Mouse (Mus musculus): ENCODE measurements around the gene Tac4. TPM values are rescaled to one million over a fixed set of nuclear protein-coding genes. Genes with fewer than 3 reads are reported as not detected.

Gene Tac4
- polyA plus RNA-seq, 1 experiment from 2014 or later = not detected

DNA sequence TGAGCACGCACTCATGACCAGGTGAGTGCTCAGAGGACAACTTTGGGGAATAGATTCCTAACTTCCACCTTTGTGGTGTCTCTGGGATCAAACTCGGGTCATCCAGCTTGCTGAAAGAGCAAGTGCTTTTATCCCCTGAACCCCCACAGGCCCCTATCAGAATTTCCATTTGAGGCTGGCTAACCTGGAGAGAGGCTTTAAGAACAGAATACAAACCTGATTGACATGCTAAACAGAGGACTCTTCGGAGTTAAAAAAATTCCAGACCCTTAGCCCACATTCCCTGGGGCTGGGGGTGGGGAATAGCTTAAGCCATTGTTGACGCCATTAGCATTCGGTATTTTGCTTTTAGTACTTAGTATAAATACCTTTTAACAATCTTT, 50.1 kb downstream of the Tac4 start:
- H3K9me3 ChIP-seq (ENCODE audit: control insufficient read depth, low read length) = no peaks in the 10 kb centered on the region
- whole genome bisulfite sequencing = 8% methylated on average over 5 of the region's 5 CpGs
- DNase-seq (no peak), ATAC-seq (ENCODE audit: low FRiP score, low TSS enrichment) (no peak)
- H3K36me3 ChIP-seq (ENCODE audit: control insufficient read depth, insufficient read depth, low read length) = no peaks in the 10 kb centered on the region
- H3K27me3 ChIP-seq (ENCODE audit: control insufficient read depth, insufficient read depth, low read length) = no peaks in the 10 kb centered on the region
- H3K4me3 ChIP-seq (replicated peaks; ENCODE audit: low read depth, low read length) = peak overlapping the region; percentile 94; the same call in 1 of the 2 replicates
- H3K4me2 ChIP-seq (ENCODE audit: low read length) = peak overlapping the region; percentile 68
- peak overlapping the region; percentile 58; the same call in 1 of the 2 replicates for H3K9ac ChIP-seq (replicated peaks; ENCODE audit: low read length)
- no peak overlapping the region for H3K27ac ChIP-seq (replicated peaks; ENCODE audit: low read depth, low read length)
- peaks cover 15% of the 10 kb centered on the region for H3K4me1 ChIP-seq (ENCODE audit: control insufficient read depth, insufficient read depth, low read length)

DNA sequence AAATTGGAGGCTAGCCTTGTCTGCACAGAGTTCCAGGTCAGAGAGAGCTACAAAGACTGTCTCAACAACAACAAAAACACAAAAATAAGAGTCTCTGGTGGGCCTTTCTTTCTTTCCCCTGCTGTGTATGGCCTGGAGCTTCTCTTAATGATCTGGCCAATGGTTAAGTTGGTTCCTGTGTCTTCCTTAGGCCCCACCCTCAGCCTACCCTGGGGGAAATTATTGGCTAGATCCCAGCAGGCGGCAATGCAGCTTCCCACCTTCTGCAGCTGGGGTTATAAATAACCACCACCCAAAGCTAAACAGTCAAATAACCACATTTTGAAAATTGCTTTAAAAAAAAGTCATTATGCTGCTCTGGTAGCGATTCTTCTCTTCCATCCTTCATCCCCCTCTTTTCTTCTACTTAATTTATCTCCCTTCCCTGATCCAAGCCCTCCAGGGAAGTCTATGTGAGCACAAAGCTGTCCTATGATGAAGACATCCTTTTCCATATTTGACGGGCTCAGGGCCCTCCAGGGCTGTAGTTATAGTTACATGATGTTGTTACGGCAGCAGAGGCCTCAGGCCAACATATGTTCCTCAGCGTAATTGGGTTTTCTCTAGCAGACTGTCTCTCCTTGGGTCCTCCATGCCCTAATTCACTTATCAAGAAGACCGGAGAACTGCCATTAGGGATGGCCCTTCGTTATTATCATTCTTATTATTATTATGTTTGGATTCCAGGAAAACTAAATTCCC, 54.1 kb downstream of the Tac4 start:
- no peak for ATAC-seq (ENCODE audit: low FRiP score, low TSS enrichment)

DNA sequence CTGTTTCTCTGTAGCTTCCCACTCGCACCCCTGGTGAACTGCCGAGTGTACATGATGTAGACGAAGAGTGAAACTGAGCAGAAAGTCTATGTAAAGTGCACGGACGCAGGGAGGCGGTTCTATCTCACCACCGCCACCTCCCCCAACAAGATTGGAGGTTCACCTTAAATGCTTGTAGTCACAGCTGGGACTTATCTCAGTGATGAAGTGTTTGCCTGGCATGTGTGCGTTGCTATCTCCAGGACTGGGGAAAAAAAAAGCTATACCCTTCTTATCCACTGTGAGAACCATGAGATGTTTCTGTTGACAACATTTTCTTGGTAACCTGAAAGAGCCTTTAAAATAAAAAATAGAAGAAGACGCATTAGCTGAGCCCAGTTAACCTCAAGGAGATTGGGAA, 56.8 kb downstream of the Tac4 start:
- WGBS = 88% methylated on average over 9 of the region's 9 CpGs

More for the DNA sequence above, 54.1 kb downstream of the Tac4 start:
- no peak overlapping the region for H3K4me2 ChIP-seq (ENCODE audit: low read length)
- peaks cover 11% of the 10 kb centered on the region for H3K4me1 ChIP-seq (ENCODE audit: control insufficient read depth, insufficient read depth, low read length)
- WGBS = 73% methylated on average over 7 of the region's 7 CpGs
- no peaks in the 10 kb centered on the region for H3K27me3 ChIP-seq (ENCODE audit: control insufficient read depth, insufficient read depth, low read length)
- H3K27ac ChIP-seq (replicated peaks; ENCODE audit: low read depth, low read length) = no peak overlapping the region
- H3K9ac ChIP-seq (replicated peaks; ENCODE audit: low read length) = no peak overlapping the region
- no peaks in the 10 kb centered on the region for H3K9me3 ChIP-seq (ENCODE audit: control insufficient read depth, low read length)
- no peaks in the 10 kb centered on the region for H3K36me3 ChIP-seq (ENCODE audit: control insufficient read depth, insufficient read depth, low read length)
- no peak overlapping the region for H3K4me3 ChIP-seq (replicated peaks; ENCODE audit: low read depth, low read length)
- DNase-seq = peak; percentile 26

More for the DNA sequence above, 56.8 kb downstream of the Tac4 start:
- H3K36me3 ChIP-seq (ENCODE audit: control insufficient read depth, insufficient read depth, low read length) = no peaks in the 10 kb centered on the region
- no peak overlapping the region for H3K4me2 ChIP-seq (ENCODE audit: low read length)
- no peaks in the 10 kb centered on the region for H3K9me3 ChIP-seq (ENCODE audit: control insufficient read depth, low read length)
- DNase-seq = no peak
- no peak overlapping the region for H3K4me3 ChIP-seq (replicated peaks; ENCODE audit: low read depth, low read length)
- no peak overlapping the region for H3K27ac ChIP-seq (replicated peaks; ENCODE audit: low read depth, low read length)
- H3K9ac ChIP-seq (replicated peaks; ENCODE audit: low read length) = no peak overlapping the region
- no peaks in the 10 kb centered on the region for H3K27me3 ChIP-seq (ENCODE audit: control insufficient read depth, insufficient read depth, low read length)
- ATAC-seq (ENCODE audit: low FRiP score, low TSS enrichment) = no peak
- no peaks in the 10 kb centered on the region for H3K4me1 ChIP-seq (ENCODE audit: control insufficient read depth, insufficient read depth, low read length)

Other genes starting within 250 kb of the Tac4 start
- gene Pdk2, start 220.2 kb upstream of the Tac4 start, polyA plus RNA-seq (2014; fragmentation: Nextera tagmentation; extraction: Ambion mirVana) = 21.5 and 22.7 TPM in 2 replicates
- 9.0 and 11.7 TPM in 2 replicates for gene Itga3, start 184.7 kb upstream of the Tac4 start, polyA plus RNA-seq (2014; fragmentation: Nextera tagmentation; extraction: Ambion mirVana)
- 0.13 and 0.38 TPM in 2 replicates for gene Dlx3, start 141.4 kb upstream of the Tac4 start, polyA plus RNA-seq (2014; fragmentation: Nextera tagmentation; extraction: Ambion mirVana)
- 0.12 TPM in 1 of 2 replicates, not detected in the other for gene Dlx4, start 115.3 kb upstream of the Tac4 start, polyA plus RNA-seq (2014; fragmentation: Nextera tagmentation; extraction: Ambion mirVana)
- gene Kat7, start 48.7 kb downstream of the Tac4 start, polyA plus RNA-seq (2014; fragmentation: Nextera tagmentation; extraction: Ambion mirVana) = 56.6 and 65.2 TPM in 2 replicates
- gene Fam117a, start 75.5 kb downstream of the Tac4 start, polyA plus RNA-seq (2014; fragmentation: Nextera tagmentation; extraction: Ambion mirVana) = 2.4 and 2.5 TPM in 2 replicates
- 158 and 167 TPM in 2 replicates for gene Slc35b1, start 123.2 kb downstream of the Tac4 start, polyA plus RNA-seq (2014; fragmentation: Nextera tagmentation; extraction: Ambion mirVana)
- 138 and 161 TPM in 2 replicates for gene Spop, start 152.6 kb downstream of the Tac4 start, polyA plus RNA-seq (2014; fragmentation: Nextera tagmentation; extraction: Ambion mirVana)

Data from midbrain, embryonic 14.5 days (tissue).